Mouse (Mus musculus) midbrain, postnatal 0 days (tissue): ENCODE measurements around the gene Pcyt1b. TPM values are rescaled to one million over a fixed set of nuclear protein-coding genes. Genes with fewer than 3 reads are reported as not detected.

ENCODE experiments used
- ATAC-seq: fragments of 200-750 bp; cut with Nextera tagmentation; 2 replicates; pipeline ENCODE4 v1.8.0; 2017; ENCODE audit warnings: moderate number of reproducible peaks, mild to moderate bottlenecking, moderate TSS enrichment, moderate library complexity; ENCODE audit not compliant: low FRiP score
- DNase-seq: peaks from one replicate; pipeline ENCODE4 v3.0.0-alpha.2; 2015; ENCODE audit warnings: low spot score
- H3K27ac ChIP-seq: fragments of 300-500 bp; sonication (generic); 2 replicates; pipeline ENCODE4 v1.5.1; 2014; ENCODE audit warnings: low read depth, mild to moderate bottlenecking, low read length, mixed read lengths
- H3K27me3 ChIP-seq: fragments of 300-500 bp; sonication (generic); 2 replicates; pipeline ENCODE4 v1.6.1; 2014; ENCODE audit warnings: low read length, control low read depth, mixed read lengths; ENCODE audit not compliant: insufficient read depth
- H3K36me3 ChIP-seq: fragments of 300-500 bp; sonication (generic); 2 replicates; pipeline ENCODE4 v1.6.1; 2014; ENCODE audit warnings: low read length, control low read depth, mixed read lengths; ENCODE audit not compliant: insufficient read depth
- H3K4me1 ChIP-seq: fragments of 300-500 bp; sonication (generic); 2 replicates; pipeline ENCODE4 v1.6.1; 2014; ENCODE audit warnings: mild to moderate bottlenecking, control low read depth, antibody characterized with exemption, low read length, mixed read lengths; ENCODE audit not compliant: insufficient read depth
- H3K4me2 ChIP-seq: fragments of 300-500 bp; sonication (generic); 2 replicates; pipeline ENCODE4 v1.6.1; 2014; ENCODE audit warnings: low read depth, mild to moderate bottlenecking, low read length, mixed read lengths; ENCODE audit not compliant: poor library complexity, severe bottlenecking
- H3K4me3 ChIP-seq: fragments of 300-500 bp; sonication (generic); 2 replicates; pipeline ENCODE4 v1.5.1; 2014; ENCODE audit warnings: low read depth, mild to moderate bottlenecking, low read length, moderate library complexity
- H3K9ac ChIP-seq: fragments of 300-500 bp; sonication (generic); replicated peaks from 2 replicates; pipeline ENCODE4 v1.6.1; 2014; ENCODE audit warnings: mild to moderate bottlenecking, low read length, moderate library complexity, mixed read lengths; ENCODE audit not compliant: poor library complexity, severe bottlenecking
- H3K9me3 ChIP-seq: fragments of 300-500 bp; sonication (generic); 2 replicates; pipeline ENCODE4 v1.6.1; 2016; ENCODE audit warnings: low read length, control low read depth
- CTCF ChIP-seq: IDR thresholded peaks from 2 replicates; pipeline ENCODE4 v1.5.1; 2016; ENCODE audit warnings: antibody characterized with exemption, mild to moderate bottlenecking
- WGBS: fragments of 180-500 bp; shearing (Covaris S2); extraction: QIAGEN DNeasy Blood & Tissue Kit; methylation state at CpG from one replicate; pipeline ENCODE4 v1.1.7; 2014; 5-methylcytosine and 5-hydroxymethylcytosine counted together
- polyA plus RNA-seq: library from polyadenylated mRNA; unstranded; fragments of >200 nt; fragmentation: Nextera tagmentation; extraction: Ambion mirVana; gene quantifications from 2 replicates; pipeline ENCODE4 v1.2.1, GENCODE M21; 2015
- total RNA-seq: library from RNA; depleted of rRNA; stranded (reverse); fragments of >200 nt; gene quantifications from 2 replicates; pipeline ENCODE4 v1.2.3, GENCODE M21; 2014

The Pcyt1b gene
- total and polyA plus RNA-seq, 2 experiments from 2014 or later, result 17.5 to 23.7 TPM

- Histone ChIP-seq H3K27ac (no peak overlapping the region), H3K9ac (no peak overlapping the region), H3K4me1 (no peaks in the 10 kb centered on the region), H3K4me3 (no peak overlapping the region), H3K9me3 (no peaks in the 10 kb centered on the region), H3K27me3 (no peaks in the 10 kb centered on the region), H3K36me3 (no peaks in the 10 kb centered on the region), H3K4me2 (no peak overlapping the region)
- no peak for ATAC-seq
- no peak for TF ChIP-seq CTCF
- no peak for DNase-seq
Observed at GRCm38 (mm10) chrX:93644022-93644421, 10.6 kb upstream of the Pcyt1b start.

GRCm38 (mm10) chrX:93650738-93651137 lies 3.9 kb upstream of the Pcyt1b start:
- Histone ChIP-seq H3K9ac (no peak overlapping the region), H3K27ac (no peak overlapping the region), H3K4me1 (no peaks in the 10 kb centered on the region), H3K36me3 (no peaks in the 10 kb centered on the region), H3K4me3 (no peak overlapping the region), H3K27me3 (no peaks in the 10 kb centered on the region), H3K9me3 (no peaks in the 10 kb centered on the region), H3K4me2 (no peak overlapping the region)
- no peak for TF ChIP-seq CTCF
- 93% methylated on average over 2 of the region's 2 CpGs for WGBS
- ATAC-seq, result no peak
- no peak for DNase-seq

GRCm38 (mm10) chrX:93655153-93655552 lies 490 bp downstream of the Pcyt1b start:
- Histone ChIP-seq H3K36me3 (no peaks in the 10 kb centered on the region), H3K4me3 (no peak overlapping the region), H3K9ac (no peak overlapping the region), H3K9me3 (no peaks in the 10 kb centered on the region), H3K27me3 (no peaks in the 10 kb centered on the region), H3K4me2 (no peak overlapping the region), H3K27ac (no peak overlapping the region), H3K4me1 (no peaks in the 10 kb centered on the region)
- DNase-seq (no peak), ATAC-seq (no peak)
- no peak for TF ChIP-seq CTCF
- 69% methylated on average over 5 of the region's 5 CpGs for WGBS

GRCm38 (mm10) chrX:93663919-93664586 lies 9.4 kb downstream of the Pcyt1b start:
- ATAC-seq (no peak), DNase-seq (no peak)
- H3K9ac ChIP-seq, result no peak overlapping the region
- no peak overlapping the region for H3K4me3 ChIP-seq
- no peaks in the 10 kb centered on the region for H3K27me3 ChIP-seq
- no peak overlapping the region for H3K4me2 ChIP-seq
- no peaks in the 10 kb centered on the region for H3K36me3 ChIP-seq
- no peaks in the 10 kb centered on the region for H3K9me3 ChIP-seq
- no peak overlapping the region for H3K27ac ChIP-seq
- no peak for TF ChIP-seq CTCF
- WGBS, result 93% methylated on average over 5 of the region's 5 CpGs
- H3K4me1 ChIP-seq, result no peaks in the 10 kb centered on the region

GRCm38 (mm10) chrX:93664787-93665186 lies 10.1 kb downstream of the Pcyt1b start:
- Histone ChIP-seq H3K4me1 (no peaks in the 10 kb centered on the region), H3K9ac (no peak overlapping the region), H3K4me2 (no peak overlapping the region), H3K36me3 (no peaks in the 10 kb centered on the region), H3K9me3 (no peaks in the 10 kb centered on the region), H3K27me3 (no peaks in the 10 kb centered on the region), H3K4me3 (no peak overlapping the region), H3K27ac (no peak overlapping the region)
- no peak for DNase-seq
- no peak for ATAC-seq
- 82% methylated on average over 4 of the region's 4 CpGs for WGBS
- no peak for TF ChIP-seq CTCF

GRCm38 (mm10) chrX:93674432-93674831 lies 19.8 kb downstream of the Pcyt1b start:
- peak overlapping the region; percentile 49 for H3K4me2 ChIP-seq
- peak overlapping the region; percentile 80; the same call in 1 of the 2 replicates for H3K27ac ChIP-seq
- H3K27me3 ChIP-seq, result no peaks in the 10 kb centered on the region
- H3K36me3 ChIP-seq, result no peaks in the 10 kb centered on the region
- no peak for TF ChIP-seq CTCF
- ATAC-seq (no peak), DNase-seq (no peak)
- H3K9me3 ChIP-seq, result no peaks in the 10 kb centered on the region
- 31% methylated on average over 3 of the region's 3 CpGs for WGBS
- peak overlapping the region; percentile 36; the same call in 1 of the 2 replicates for H3K4me3 ChIP-seq
- H3K9ac ChIP-seq, result no peak overlapping the region
- H3K4me1 ChIP-seq, result no peaks in the 10 kb centered on the region
